Mouse (Mus musculus) thymus, adult 2 months (tissue): Measurements from ENCODE around the gene Spo11. TPM values are rescaled to one million over a fixed set of nuclear protein-coding genes. Genes with fewer than 3 reads are reported as not detected.

Source experiments
- DNase-seq: peaks from one replicate; pipeline ENCODE4 v3.0.0; 2021
- H3K27ac ChIP-seq: fragments of 200-500 bp; 2 replicates; pipeline ENCODE4 v1.5.1; 2012; ENCODE audit warnings: low read length, control low read depth; ENCODE audit not compliant: control insufficient read depth, insufficient read depth
- H3K27me3 ChIP-seq: fragments of 200-500 bp; 2 replicates; pipeline ENCODE4 v1.6.1; 2012; ENCODE audit warnings: mild to moderate bottlenecking, low read length, moderate library complexity, mixed read lengths; ENCODE audit not compliant: control insufficient read depth, insufficient read depth
- H3K36me3 ChIP-seq: fragments of 200-500 bp; 2 replicates; pipeline ENCODE4 v1.6.1; 2012; ENCODE audit warnings: mild to moderate bottlenecking, low read length, moderate library complexity; ENCODE audit not compliant: control insufficient read depth, insufficient read depth
- H3K4me1 ChIP-seq: fragments of 200-500 bp; replicated peaks from 2 replicates; pipeline ENCODE4 v1.6.1; 2012; ENCODE audit warnings: low read length; ENCODE audit not compliant: control insufficient read depth, insufficient read depth
- H3K4me3 ChIP-seq: fragments of 200-500 bp; 2 replicates; pipeline ENCODE4 v1.5.1; 2012; ENCODE audit warnings: mild to moderate bottlenecking, low read length, control low read depth, moderate library complexity; ENCODE audit not compliant: control insufficient read depth, insufficient read depth
- CTCF ChIP-seq: fragments of 200-500 bp; IDR thresholded peaks from 2 replicates; pipeline ENCODE4 v1.5.1; 2012; ENCODE audit warnings: mild to moderate bottlenecking, control low read depth, low read length, moderate library complexity, borderline replicate concordance; ENCODE audit not compliant: control insufficient read depth, poor library complexity, insufficient read depth; ENCODE audit errors: extremely low read depth
- POLR2A ChIP-seq: fragments of 200-500 bp; IDR thresholded peaks from 2 replicates; pipeline ENCODE4 v1.6.1; 2012; ENCODE audit warnings: mild to moderate bottlenecking, low read length, control low read depth, moderate library complexity; ENCODE audit not compliant: control insufficient read depth, poor library complexity, insufficient read depth; ENCODE audit errors: extremely low read depth
- WGBS: fragments of 180-500 bp; shearing (Covaris S2); methylation state at CpG from one replicate; pipeline ENCODE4 v1.1.7; 2018; 5-methylcytosine and 5-hydroxymethylcytosine counted together
- polyA plus RNA-seq: library from polyadenylated mRNA; depleted of rRNA; stranded (reverse); fragments of >200 nt; gene quantifications from 2 replicates; pipeline ENCODE4 v1.2.3, GENCODE M21; 2012; rRNA removed

The Spo11 gene
- polyA plus RNA-seq, 1 experiment, result 126 TPM

DNA sequence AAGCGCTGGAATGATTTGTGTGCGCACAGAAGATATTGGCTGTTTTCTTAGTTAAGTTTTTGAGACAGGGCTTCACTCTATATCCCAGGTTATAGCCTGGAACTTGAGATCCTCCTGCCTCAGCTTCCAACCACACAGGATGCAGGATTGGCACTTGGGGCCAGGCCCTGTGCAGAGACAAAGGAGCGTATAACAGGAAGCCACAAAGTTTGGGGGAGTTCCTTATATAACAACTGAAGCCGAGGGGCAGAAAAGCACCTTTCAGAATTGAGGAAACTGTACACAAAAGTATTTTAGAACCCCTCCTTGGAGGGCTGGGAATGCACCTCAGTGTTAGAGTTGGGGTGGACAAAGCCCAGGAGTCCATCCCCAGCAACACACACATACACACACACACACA is 61.5 kb downstream of the Spo11 start:
- TF ChIP-seq CTCF (no peak), POLR2A (no peak)
- DNase-seq, result no peak
- peaks cover 16% of the 10 kb centered on the region for H3K36me3 ChIP-seq
- H3K27me3 ChIP-seq, result no peaks in the 10 kb centered on the region
- H3K27ac ChIP-seq, result 0 out of 2 replicates have a peak overlapping the region, but pooled peaks have one; percentile 9
- no peak overlapping the region for H3K4me3 ChIP-seq
- peaks cover 59% of the 10 kb centered on the region for H3K4me1 ChIP-seq
- 56% methylated on average over 4 of the region's 4 CpGs for WGBS

DNA sequence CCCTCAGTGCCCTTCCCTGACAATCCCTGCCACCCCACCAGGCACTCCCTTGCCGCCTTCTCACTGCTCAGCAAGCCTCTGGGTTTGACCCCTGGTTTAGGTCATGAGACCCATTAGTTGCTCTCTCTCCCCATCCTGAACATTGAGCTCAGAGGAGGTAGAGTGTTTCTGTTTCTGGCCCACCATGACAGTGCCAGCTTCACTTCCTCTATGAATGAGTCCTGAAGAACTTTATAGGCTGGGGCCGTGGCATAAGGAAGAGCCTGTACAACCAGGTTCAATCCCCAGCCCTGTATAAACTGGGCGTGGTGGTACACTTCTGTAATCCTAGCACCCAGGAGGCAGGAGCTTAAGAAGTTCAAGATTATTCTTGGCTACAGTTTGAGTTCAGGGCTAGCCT is 63.3 kb downstream of the Spo11 start:
- H3K4me3 ChIP-seq, result no peak overlapping the region
- peaks cover 59% of the 10 kb centered on the region for H3K4me1 ChIP-seq
- no peak for DNase-seq
- no peaks in the 10 kb centered on the region for H3K36me3 ChIP-seq
- 84% methylated on average over 3 of the region's 3 CpGs for WGBS
- no peak overlapping the region for H3K27ac ChIP-seq
- no peaks in the 10 kb centered on the region for H3K27me3 ChIP-seq
- TF ChIP-seq POLR2A (no peak), CTCF (no peak)

DNA sequence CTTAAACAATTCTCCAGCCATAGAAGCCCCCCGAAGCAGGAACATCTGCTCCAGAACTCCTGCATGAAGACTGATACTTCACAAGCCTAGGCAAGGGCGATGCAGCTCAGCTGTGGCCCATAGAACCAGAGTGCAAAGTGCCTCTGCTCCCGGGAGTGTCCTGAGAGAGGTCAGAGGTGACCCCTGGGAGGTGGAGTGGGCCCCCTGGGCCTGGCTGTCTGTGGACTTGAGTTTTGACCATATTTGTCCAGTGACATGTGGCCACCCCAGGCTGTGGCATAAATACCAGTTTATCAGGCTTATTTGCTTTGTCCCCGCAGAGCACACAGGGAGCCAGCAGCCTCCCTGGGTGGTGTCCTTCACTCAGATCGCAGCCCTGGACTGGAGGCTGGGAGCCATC is 63.7 kb downstream of the Spo11 start:
- 93% methylated on average over 5 of the region's 5 CpGs for WGBS
- DNase-seq, result no peak
- H3K4me3 ChIP-seq, result no peak overlapping the region

DNA sequence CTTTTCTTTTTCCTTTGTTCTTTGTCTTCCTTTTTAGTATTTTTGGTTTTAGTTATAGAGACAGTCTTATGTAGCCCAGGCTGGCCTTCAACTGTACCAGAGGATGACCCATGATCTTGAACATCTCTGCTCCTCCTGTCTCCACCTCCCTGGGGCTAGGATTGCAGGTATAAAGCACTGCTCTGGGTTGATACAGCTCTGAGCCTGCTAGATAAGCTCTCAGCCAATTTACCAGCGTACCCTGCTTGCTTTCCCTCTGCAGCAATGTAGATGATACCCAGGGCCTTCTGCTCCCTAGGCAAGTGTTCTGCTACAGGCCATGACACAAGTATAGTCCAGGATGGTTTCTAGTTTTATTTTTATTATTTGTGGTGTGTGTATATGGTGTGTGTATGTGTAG is 64.4 kb downstream of the Spo11 start:
- Histone ChIP-seq H3K27me3 (no peaks in the 10 kb centered on the region), H3K4me1 (peaks cover 58% of the 10 kb centered on the region), H3K27ac (no peak overlapping the region), H3K4me3 (no peak overlapping the region), H3K36me3 (no peaks in the 10 kb centered on the region)
- 98% methylated on average over 1 of the region's 1 CpGs for WGBS
- DNase-seq, result no peak
- no peak for TF ChIP-seq CTCF
- no peak for TF ChIP-seq POLR2A

More for the DNA sequence above, 63.7 kb downstream of the Spo11 start:
- Histone ChIP-seq H3K27me3 (no peaks in the 10 kb centered on the region), H3K36me3 (no peaks in the 10 kb centered on the region), H3K27ac (no peak overlapping the region), H3K4me1 (peaks cover 59% of the 10 kb centered on the region)
- TF ChIP-seq CTCF, result no peak
- TF ChIP-seq POLR2A, result no peak

DNA sequence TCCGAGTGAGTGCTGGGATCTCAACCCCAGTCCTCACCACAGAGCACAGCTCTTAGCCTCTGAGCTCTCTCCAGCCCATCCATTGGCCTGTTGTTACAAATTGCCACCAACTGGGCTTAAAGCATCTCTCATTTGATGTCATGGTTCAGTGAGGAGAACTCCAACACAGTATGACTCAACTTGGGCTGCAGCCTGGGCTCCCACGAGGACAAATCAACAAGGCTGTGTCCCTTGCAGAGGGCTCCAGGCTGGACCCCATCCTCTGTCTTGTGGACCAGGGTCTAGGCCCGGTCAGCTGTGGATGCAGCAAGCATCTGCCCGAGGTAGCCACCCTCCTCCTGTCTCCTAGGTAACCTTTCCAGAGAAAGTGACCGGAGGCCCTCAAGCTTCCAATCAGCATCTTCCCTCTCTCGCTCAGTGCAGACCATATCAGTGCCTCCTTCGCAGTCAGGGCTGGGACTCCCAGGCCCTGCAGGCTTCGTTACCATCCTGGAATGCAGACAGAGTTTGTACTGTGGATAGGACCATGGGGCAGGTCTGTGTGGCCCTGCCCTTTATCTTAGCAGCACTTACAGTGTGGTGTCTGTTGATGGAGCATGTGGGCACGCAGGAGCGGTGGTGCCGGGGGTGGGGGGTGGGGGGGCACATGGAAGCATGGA is 65.1 kb downstream of the Spo11 start:
- 91% methylated on average over 11 of the region's 11 CpGs for WGBS
- H3K4me1 ChIP-seq, result peaks cover 57% of the 10 kb centered on the region
- TF ChIP-seq POLR2A (no peak), CTCF (no peak)
- H3K4me3 ChIP-seq, result no peak overlapping the region
- no peak for DNase-seq
- H3K27ac ChIP-seq, result no peak overlapping the region
- no peaks in the 10 kb centered on the region for H3K36me3 ChIP-seq
- H3K27me3 ChIP-seq, result no peaks in the 10 kb centered on the region

Other genes with a start within 250 kb of the Spo11 start
- gene Bmp7, start 37.4 kb upstream of the Spo11 start, polyA plus RNA-seq, result 25.3 and 26.5 TPM in 2 replicates
- 111 and 122 TPM in 2 replicates for gene Rae1, start 22.4 kb downstream of the Spo11 start, polyA plus RNA-seq
- gene Rbm38, start 42.8 kb downstream of the Spo11 start, polyA plus RNA-seq, result 1,267 and 1,290 TPM in 2 replicates
- 0.12 TPM in 1 of 2 replicates, not detected in the other for gene Ctcfl, start 141.8 kb downstream of the Spo11 start, polyA plus RNA-seq
- gene Pck1, start 175.3 kb downstream of the Spo11 start, polyA plus RNA-seq, result 14.5 and 25.6 TPM in 2 replicates
- gene Zbp1, start 241.2 kb downstream of the Spo11 start, polyA plus RNA-seq, result 58.6 and 63.7 TPM in 2 replicates